ENCODE assay signal across 8 mouse cellular contexts in genomic region chr6:30549231-30549761, GRCm38 (mm10). TPM values are rescaled to one million over a fixed set of nuclear protein-coding genes. Genes with fewer than 3 reads are reported as not detected.
DNase-seq lines count a peak whose midpoint lies in the region; ATAC-seq and TF ChIP-seq lines count a peak whose summit lies in the region.
"Had no signal": no experiment of that assay in that cellular context is flagged by ENCODE, and none has a peak within 500 bp of the region (broad histone marks: within the 10 kb centered on the region; RNA-seq: fewer than 3 reads in every experiment).

No protein-coding gene starts in this region.

- ATAC-seq in liver, embryonic 11.5 days (replicated peaks; ENCODE audit: low FRiP score) = no peak
- ATAC-seq in intestine, embryonic 16.5 days = no peak
- ATAC-seq in neural tube, embryonic 15.5 days (ENCODE audit: low FRiP score) = no peak
- ATAC-seq in erythroblast, adult 5-6 weeks (replicated peaks; ENCODE audit: low FRiP score, poor library complexity, severe bottlenecking) = no peak

- peaks cover 51% of the 10 kb centered on the region for H3K27me3 ChIP-seq in liver, embryonic 11.5 days (replicated peaks; ENCODE audit: control insufficient read depth, insufficient read depth, low read length)
- H3K27me3 ChIP-seq in intestine, embryonic 16.5 days (replicated peaks; ENCODE audit: control insufficient read depth, insufficient read depth, low read length) = no peaks in the 10 kb centered on the region
- H3K27me3 ChIP-seq in neural tube, embryonic 15.5 days (replicated peaks) = no peaks in the 10 kb centered on the region

- H3K27ac ChIP-seq in liver, embryonic 11.5 days (ENCODE audit: low read depth, low read length) = peak overlapping the region; percentile 63
- H3K27ac ChIP-seq in embryonic fibroblast, embryonic 13.5 days (ENCODE audit: insufficient read depth, low read length) = peak overlapping the region; percentile 84
- peak overlapping the region; percentile 59; the same call in 1 of the 2 replicates for H3K27ac ChIP-seq in intestine, embryonic 16.5 days (ENCODE audit: low read length)
- peak overlapping the region; percentile 35 for H3K27ac ChIP-seq in neural tube, embryonic 15.5 days (replicated peaks)

- DNase-seq in liver, embryonic 11.5 days (ENCODE audit: low spot score) = no peak
- no peak for DNase-seq in liver
- no peak for DNase-seq in urinary bladder, postnatal 10 days (ENCODE audit: low spot score)

- no peak for TF ChIP-seq CTCF in embryonic fibroblast, embryonic 13.5 days (IDR thresholded peaks at IDR 0.05; ENCODE audit: borderline replicate concordance, insufficient read depth, low read length)

- peak overlapping the region; percentile 39 for H3K4me2 ChIP-seq in liver, embryonic 11.5 days
- no peak overlapping the region for H3K4me2 ChIP-seq in intestine, embryonic 16.5 days (ENCODE audit: low read depth, low read length)
- H3K4me2 ChIP-seq in neural tube, embryonic 15.5 days = no peak overlapping the region

- TF ChIP-seq POLR2A in embryonic fibroblast, embryonic 13.5 days (IDR thresholded peaks at IDR 0.05; ENCODE audit: low read depth, low read length) = no peak

- H3K4me3 ChIP-seq in liver, embryonic 11.5 days (ENCODE audit: low read depth, low read length) = no peak overlapping the region
- no peak overlapping the region for H3K4me3 ChIP-seq in embryonic fibroblast, embryonic 13.5 days (ENCODE audit: insufficient read depth, low read length)
- H3K4me3 ChIP-seq in intestine, embryonic 16.5 days (ENCODE audit: low read length) = no peak overlapping the region
- no peak overlapping the region for H3K4me3 ChIP-seq in neural tube, embryonic 15.5 days (replicated peaks)
- H3K4me3 ChIP-seq: megakaryocyte, embryonic 14.5 days had no signal

- no peaks in the 10 kb centered on the region for H3K9me3 ChIP-seq in liver, embryonic 11.5 days (ENCODE audit: control insufficient read depth, low read length)
- no peaks in the 10 kb centered on the region for H3K9me3 ChIP-seq in intestine, embryonic 16.5 days (ENCODE audit: control insufficient read depth, low read length)
- no peaks in the 10 kb centered on the region for H3K9me3 ChIP-seq in neural tube, embryonic 15.5 days (replicated peaks)

- peaks cover 12% of the 10 kb centered on the region for H3K4me1 ChIP-seq in liver, embryonic 11.5 days (replicated peaks; ENCODE audit: control insufficient read depth, insufficient read depth, low read length)
- peaks cover 11% of the 10 kb centered on the region for H3K4me1 ChIP-seq in embryonic fibroblast, embryonic 13.5 days (ENCODE audit: control insufficient read depth, insufficient read depth, low read length)
- peaks cover 13% of the 10 kb centered on the region for H3K4me1 ChIP-seq in intestine, embryonic 16.5 days (ENCODE audit: control insufficient read depth, insufficient read depth, low read length)
- peaks cover 49% of the 10 kb centered on the region for H3K4me1 ChIP-seq in neural tube, embryonic 15.5 days

- no peak overlapping the region; the same call in 1 of the 2 replicates for H3K9ac ChIP-seq in liver, embryonic 11.5 days (ENCODE audit: low read depth, low read length)
- H3K9ac ChIP-seq in intestine, embryonic 16.5 days (ENCODE audit: low read depth, low read length) = no peak overlapping the region
- H3K9ac ChIP-seq in neural tube, embryonic 15.5 days (replicated peaks) = no peak overlapping the region

- 9% methylated on average over 15 of the region's 15 CpGs for WGBS in liver, embryonic 11.5 days
- 33% methylated on average over 15 of the region's 15 CpGs for WGBS in intestine, embryonic 16.5 days
- 30% methylated on average over 15 of the region's 15 CpGs for WGBS in neural tube, embryonic 15.5 days

- H3K36me3 ChIP-seq in liver, embryonic 11.5 days (ENCODE audit: control insufficient read depth, insufficient read depth, low read length) = no peaks in the 10 kb centered on the region
- H3K36me3 ChIP-seq in intestine, embryonic 16.5 days (ENCODE audit: control insufficient read depth, insufficient read depth, low read length) = no peaks in the 10 kb centered on the region
- H3K36me3 ChIP-seq in neural tube, embryonic 15.5 days = no peaks in the 10 kb centered on the region

RNA-seq across cellular contexts. Expression of gene Cpa2, which starts 7.9 kb away (rescaled TPM):
- 1.7 and 1.9 TPM in 2 replicates for polyA plus RNA-seq in liver, embryonic 11.5 days (2014; fragmentation: Nextera tagmentation; extraction: Ambion mirVana)
- polyA plus RNA-seq in embryonic fibroblast, embryonic 13.5 days (2011; ENCODE audit: insufficient read length, low read depth, missing spikeins) = 1.2 TPM in 1 of 2 replicates, not detected in the other
- polyA plus RNA-seq in intestine, embryonic 16.5 days (2015; fragmentation: Nextera tagmentation; extraction: Ambion mirVana) = 399 and 443 TPM in 2 replicates
- 11.3 and 20.3 TPM in 2 replicates for polyA plus RNA-seq in neural tube, embryonic 15.5 days (2015; fragmentation: Nextera tagmentation; extraction: Ambion mirVana)
- not detected in 2 replicates for total RNA-seq in erythroblast, adult 5-6 weeks (2015; ENCODE audit: low replicate concordance)
- total RNA-seq in erythroblast, adult 5-6 weeks (2017; ENCODE audit: low replicate concordance) = not detected in 2 replicates

RNA-seq across cellular contexts. Expression of gene Cpa4, which starts 18.9 kb away (rescaled TPM):
- 0.44 and 0.45 TPM in 2 replicates for polyA plus RNA-seq in liver, embryonic 11.5 days (2014; fragmentation: Nextera tagmentation; extraction: Ambion mirVana)
- 1.5 and 2.1 TPM in 2 replicates for polyA plus RNA-seq in embryonic fibroblast, embryonic 13.5 days (2011; ENCODE audit: insufficient read length, low read depth, missing spikeins)
- 0.39 and 0.58 TPM in 2 replicates for polyA plus RNA-seq in intestine, embryonic 16.5 days (2015; fragmentation: Nextera tagmentation; extraction: Ambion mirVana)
- 0.54 and 0.75 TPM in 2 replicates for polyA plus RNA-seq in neural tube, embryonic 15.5 days (2015; fragmentation: Nextera tagmentation; extraction: Ambion mirVana)
- not detected in 2 replicates for total RNA-seq in erythroblast, adult 5-6 weeks (2015; ENCODE audit: low replicate concordance)
- not detected in 2 replicates for total RNA-seq in erythroblast, adult 5-6 weeks (2017; ENCODE audit: low replicate concordance)

RNA-seq across cellular contexts. Expression of gene Ssmem1, which starts 39.6 kb away (rescaled TPM):
- polyA plus RNA-seq in liver, embryonic 11.5 days (2014; fragmentation: Nextera tagmentation; extraction: Ambion mirVana) = 0.18 TPM in 1 of 2 replicates, not detected in the other
- not detected in 2 replicates for polyA plus RNA-seq in embryonic fibroblast, embryonic 13.5 days (2011; ENCODE audit: insufficient read length, low read depth, missing spikeins)
- not detected in 2 replicates for polyA plus RNA-seq in intestine, embryonic 16.5 days (2015; fragmentation: Nextera tagmentation; extraction: Ambion mirVana)
- polyA plus RNA-seq in neural tube, embryonic 15.5 days (2015; fragmentation: Nextera tagmentation; extraction: Ambion mirVana) = not detected in 2 replicates
- total RNA-seq in erythroblast, adult 5-6 weeks (2015; ENCODE audit: low replicate concordance) = not detected in 2 replicates
- 1.3 TPM in 1 of 2 replicates, not detected in the other for total RNA-seq in erythroblast, adult 5-6 weeks (2017; ENCODE audit: low replicate concordance)

RNA-seq across cellular contexts. Expression of gene Tmem209, which starts 39.7 kb away (rescaled TPM):
- 44.2 and 49.2 TPM in 2 replicates for polyA plus RNA-seq in liver, embryonic 11.5 days (2014; fragmentation: Nextera tagmentation; extraction: Ambion mirVana)
- 68.8 and 84.7 TPM in 2 replicates for polyA plus RNA-seq in embryonic fibroblast, embryonic 13.5 days (2011; ENCODE audit: insufficient read length, low read depth, missing spikeins)
- polyA plus RNA-seq in intestine, embryonic 16.5 days (2015; fragmentation: Nextera tagmentation; extraction: Ambion mirVana) = 33.0 and 34.0 TPM in 2 replicates
- polyA plus RNA-seq in neural tube, embryonic 15.5 days (2015; fragmentation: Nextera tagmentation; extraction: Ambion mirVana) = 21.1 and 29.6 TPM in 2 replicates
- 19.4 and 22.2 TPM in 2 replicates for total RNA-seq in erythroblast, adult 5-6 weeks (2015; ENCODE audit: low replicate concordance)
- 15.9 and 16.3 TPM in 2 replicates for total RNA-seq in erythroblast, adult 5-6 weeks (2017; ENCODE audit: low replicate concordance)

Comparison
In these comparisons a context has a peak if more than half of its experiments do, and no peak if none do; other contexts are left out.
1. RNA of gene Cpa2, which starts 7.9 kb away (polyA plus RNA-seq): 399 to 443 TPM in intestine, embryonic 16.5 days; 11.3 to 20.3 TPM in neural tube, embryonic 15.5 days, 1.7 to 1.9 TPM in liver, embryonic 11.5 days and 1.2 TPM in embryonic fibroblast, embryonic 13.5 days; every median in the first group is over 10 times any median in the second.
2. Peak in every context shown above with its lines, with median percentiles within 50 percentile points of each other: H3K27ac ChIP-seq.